Mouse (Mus musculus) gastrocnemius, adult 18-20 months (tissue): ENCODE data around the gene Dpagt1. TPM values are rescaled to one million over a fixed set of nuclear protein-coding genes. Genes with fewer than 3 reads are reported as not detected.
A peak's percentile ranks its signal among the peaks of the same experiment; 100 is the strongest.
"Not testable (repeated sequence)": the region's sequence is repeated elsewhere in the genome, so short reads cannot be mapped to it uniquely, and the experiment has no call there.

Experiments used
- DNase-seq: peaks from one replicate; pipeline ENCODE4 v3.0.0; 2021; ENCODE audit warnings: low spot score
- long read RNA-seq, 2 experiments: library from polyadenylated mRNA; stranded (forward); transcript quantifications; one replicate each; pipeline ENCODE4 v2.0.0; 2021
- total RNA-seq, 2 experiments: library from RNA; stranded (reverse); gene quantifications; 2 replicates each; pipeline ENCODE4 v1.2.3; 2021

Gene Dpagt1
- 10 to 100 TPM; 13.2 to 13.4 TPM for total RNA-seq
- long read RNA-seq, experiment 1, transcript Dpagt1-201 (9 exons, 2,205 nt), result major isoform, 14 of 19 reads
- long read RNA-seq, experiment 1, partial matches to known transcripts, result 1 of 19 reads
- long read RNA-seq, experiment 1, other reads (novel, unspliced or antisense), result 4 of 19 reads
- long read RNA-seq, experiment 2, transcript Dpagt1-201 (9 exons, 2,205 nt), result major isoform, 8 of 12 reads
- long read RNA-seq, experiment 2, partial matches to known transcripts, result 2 of 12 reads
- long read RNA-seq, experiment 2, other reads (novel, unspliced or antisense), result 1 of 12 reads

GRCm38 (mm10) chr9:44325768-44326370 lies at the start of gene Dpagt1:
Dpagt1 (plus strand) TSS chr9:44326019.
- no peak for DNase-seq

- no peak for DNase-seq
Observed at GRCm38 (mm10) chr9:44283183-44283582, 42.6 kb upstream of the Dpagt1 start.

- DNase-seq, result no peak
Observed at GRCm38 (mm10) chr9:44286256-44286850, 39.5 kb upstream of the Dpagt1 start.

- DNase-seq, result no peak
Observed at GRCm38 (mm10) chr9:44287003-44287400, 38.8 kb upstream of the Dpagt1 start.

GRCm38 (mm10) chr9:44287401-44288075 lies 38.3 kb upstream of the Dpagt1 start:
- no peak for DNase-seq

GRCm38 (mm10) chr9:44288076-44288958 lies 37.5 kb upstream of the Dpagt1 start, which contains the start of gene Abcg4:
Abcg4 (minus strand) TSS chr9:44288615.
- DNase-seq, result no peak

- no peak for DNase-seq
Observed at GRCm38 (mm10) chr9:44288959-44289291, 36.9 kb upstream of the Dpagt1 start.

- DNase-seq, result peak; percentile 17
Observed at GRCm38 (mm10) chr9:44292490-44292889, 33.3 kb upstream of the Dpagt1 start.

GRCm38 (mm10) chr9:44300001-44300400 lies 25.8 kb upstream of the Dpagt1 start:
- DNase-seq, result not testable (repeated sequence)

GRCm38 (mm10) chr9:44305466-44306079 lies 20.2 kb upstream of the Dpagt1 start, which contains the start of gene Hinfp:
Hinfp (minus strand) TSS chr9:44305671.
- peak; percentile 99 for DNase-seq

- no peak for DNase-seq
Observed at GRCm38 (mm10) chr9:44306532-44306931, 19.3 kb upstream of the Dpagt1 start.

GRCm38 (mm10) chr9:44307248-44307647 lies 18.6 kb upstream of the Dpagt1 start:
- DNase-seq, result no peak

GRCm38 (mm10) chr9:44309756-44310155 lies 16.1 kb upstream of the Dpagt1 start:
- no peak for DNase-seq

- DNase-seq, result no peak
Observed at GRCm38 (mm10) chr9:44310750-44311135, 15.1 kb upstream of the Dpagt1 start.

GRCm38 (mm10) chr9:44311136-44312134 lies 14.4 kb upstream of the Dpagt1 start:
- no peak for DNase-seq

- no peak for DNase-seq
Observed at GRCm38 (mm10) chr9:44313476-44314256, 12.2 kb upstream of the Dpagt1 start.

GRCm38 (mm10) chr9:44314257-44314547 lies 11.6 kb upstream of the Dpagt1 start:
- no peak for DNase-seq

GRCm38 (mm10) chr9:44314910-44315309 lies 10.9 kb upstream of the Dpagt1 start:
- no peak for DNase-seq

GRCm38 (mm10) chr9:44317452-44317851 lies 8.4 kb upstream of the Dpagt1 start:
- no peak for DNase-seq
